Mouse (Mus musculus) left cerebral cortex, adult 2 months (tissue): Measurements from ENCODE around the gene Heatr4. TPM values are rescaled to one million over a fixed set of nuclear protein-coding genes. Genes with fewer than 3 reads are reported as not detected.
"Not testable (repeated sequence)": the region's sequence is repeated elsewhere in the genome, so short reads cannot be mapped to it uniquely, and the experiment has no call there.

ENCODE experiments used
- DNase-seq, 2 experiments: peaks; one replicate each; pipeline ENCODE4 v3.0.0; 2021 to 2022; ENCODE audit warnings: low spot score in 2 of 2, mixed read lengths in 1 of 2; ENCODE audit errors: extremely low spot score in 1 of 2
- H3K27ac ChIP-seq: fragments of 200-600 bp; 2 replicates; pipeline ENCODE4 v1.8.1; 2022
- H3K4me3 ChIP-seq: fragments of 200-600 bp; 2 replicates; pipeline ENCODE4 v1.8.1; 2022
- CTCF ChIP-seq: fragments of 200-600 bp; IDR thresholded peaks from 2 replicates; pipeline ENCODE4 v1.8.1; 2022; ENCODE audit warnings: antibody characterized with exemption, mild to moderate bottlenecking, moderate library complexity
- intact Hi-C: fragments of 180-260 bp; cut with DNase I; formaldehyde crosslinking; loops from one replicate; pipeline ENCODE4 v1.15.1; 2025
- long read RNA-seq, 2 experiments: library from polyadenylated mRNA; stranded (forward); transcript quantifications; one replicate each; pipeline ENCODE4 v2.0.0; 2021; ENCODE audit warnings: borderline mapping rate in 2 of 2
- total RNA-seq, 2 experiments: library from RNA; stranded (reverse); gene quantifications; 2 replicates each; pipeline ENCODE4 v1.2.3; 2021

Gene Heatr4
- total RNA-seq: not detected
- long read RNA-seq, experiment 1: 0 reads
- long read RNA-seq, experiment 2, partial matches to known transcripts: 0 of 1 reads
- long read RNA-seq, experiment 2, other reads (novel, unspliced or antisense): 1 of 1 reads

GRCm38 (mm10) chr12:83984752-83985151, at the start of gene Heatr4:
Gene Heatr4 (minus strand): TSS chr12:83984852.
- intact Hi-C loops: loop anchor here (5.0 kb wide), 1 partner anchor 48 kb away; no protein-coding TSS in a partner anchor
- no peak for TF ChIP-seq CTCF
- no peak for DNase-seq
- H3K4me3 ChIP-seq: no peak within 1 kb of the TSS
- no peak within 1 kb of the TSS for H3K27ac ChIP-seq

DNA sequence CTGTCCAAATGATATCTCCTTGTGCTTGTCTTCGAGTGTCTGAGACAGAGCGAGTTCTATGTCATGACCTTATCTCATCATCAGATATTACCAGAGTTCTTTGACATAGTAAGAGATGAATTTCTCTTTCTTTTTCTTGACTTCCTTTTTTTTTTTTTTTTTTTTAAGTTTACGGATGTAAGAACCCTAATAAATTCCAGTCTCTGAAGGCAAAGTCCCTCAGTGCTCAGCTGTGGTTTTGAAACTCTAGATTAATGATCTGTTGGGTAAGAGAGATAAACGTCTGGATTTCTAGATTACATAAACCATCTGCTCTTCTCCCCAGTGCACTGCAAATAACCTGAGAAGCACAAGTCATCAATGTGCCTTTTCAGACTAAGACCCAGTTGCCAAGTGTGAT, 49.5 kb upstream of the Heatr4 start:
- Histone ChIP-seq H3K4me3 (no peak overlapping the region), H3K27ac (no peak overlapping the region)
- intact Hi-C loops: loop anchor here (5.0 to 10.0 kb wide), 2 partner anchors 47 to 319 kb away; partner anchors contain the start of gene Acot2
- DNase-seq: no peak
- TF ChIP-seq CTCF: no peak

DNA sequence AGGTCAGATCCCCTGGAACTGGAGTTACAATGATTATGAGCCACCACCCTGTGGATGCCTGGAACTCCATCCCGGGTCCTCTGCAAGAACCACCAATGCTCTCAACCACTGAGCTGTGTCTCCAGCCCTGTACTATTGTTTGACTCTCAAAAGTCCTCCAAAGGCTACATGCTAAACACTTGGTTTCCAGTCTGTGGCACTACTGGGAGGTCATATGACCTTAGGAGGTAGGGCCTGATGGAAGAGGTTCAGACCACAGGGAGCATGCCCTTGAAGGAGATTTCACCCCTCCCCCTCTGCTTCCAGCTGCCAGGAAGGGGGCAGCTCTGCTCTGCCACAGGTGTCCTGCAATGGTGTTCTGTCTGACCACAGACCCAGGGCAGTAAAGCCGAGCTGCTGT, 48.6 kb upstream of the Heatr4 start:
- intact Hi-C loops: loop anchor here (5.0 to 10.0 kb wide), 2 partner anchors 46 to 319 kb away; partner anchors contain the start of gene Acot2
- not testable (repeated sequence) for H3K4me3 ChIP-seq, H3K27ac ChIP-seq, DNase-seq

DNA sequence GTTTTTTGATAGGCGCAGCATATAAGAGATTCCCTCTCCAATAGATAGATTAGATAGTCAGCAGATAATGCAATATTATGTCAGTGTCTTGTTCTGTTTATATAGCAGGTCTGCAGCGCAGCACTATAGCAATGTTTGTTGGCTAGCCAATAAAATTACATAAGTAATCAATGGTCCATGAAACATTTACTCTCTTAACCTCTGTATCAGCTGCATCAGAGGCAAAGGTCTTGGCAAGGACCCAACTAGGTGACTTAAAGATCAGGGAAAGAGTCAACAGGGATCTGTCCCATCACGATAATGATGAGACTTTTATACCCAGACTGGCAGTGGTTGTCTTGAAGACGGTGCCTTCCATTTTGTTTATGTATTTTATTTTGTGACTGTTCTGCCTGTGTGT, 48.2 kb upstream of the Heatr4 start:
- TF ChIP-seq CTCF: no peak
- Histone ChIP-seq H3K27ac (no peak overlapping the region), H3K4me3 (no peak overlapping the region)
- no peak for DNase-seq
- intact Hi-C loops: loop anchor here (5.0 to 10.0 kb wide), 2 partner anchors 46 to 318 kb away; partner anchors contain the start of gene Acot2

GRCm38 (mm10) chr12:84030659-84031332, 46.1 kb upstream of the Heatr4 start:
- Histone ChIP-seq H3K27ac (no peak overlapping the region), H3K4me3 (no peak overlapping the region)
- intact Hi-C loops: loop anchor here (1.0 to 10.0 kb wide), 3 partner anchors 43 to 316 kb away; partner anchors contain the start of gene Acot2
- TF ChIP-seq CTCF: peak; percentile 89
- DNase-seq: peak; percentile 79 to 81

GRCm38 (mm10) chr12:84029043-84029442, 44.4 kb upstream of the Heatr4 start:
- intact Hi-C loops, H3K27ac ChIP-seq, DNase-seq, H3K4me3 ChIP-seq: not testable (repeated sequence)

GRCm38 (mm10) chr12:84028328-84028727, 43.7 kb upstream of the Heatr4 start:
- intact Hi-C loops, H3K4me3 ChIP-seq, DNase-seq, H3K27ac ChIP-seq: not testable (repeated sequence)

GRCm38 (mm10) chr12:84025888-84026287, 41.2 kb upstream of the Heatr4 start:
- TF ChIP-seq CTCF: no peak
- intact Hi-C loops: no loop called here
- Histone ChIP-seq H3K4me3 (no peak overlapping the region), H3K27ac (no peak overlapping the region)
- DNase-seq: no peak

- Histone ChIP-seq H3K27ac (no peak overlapping the region), H3K4me3 (no peak overlapping the region)
- no peak for DNase-seq
- TF ChIP-seq CTCF: no peak
- intact Hi-C loops: no loop called here
These were observed 38.5 kb upstream of the Heatr4 start for GRCm38 (mm10) chr12:84023052-84023745.

DNA sequence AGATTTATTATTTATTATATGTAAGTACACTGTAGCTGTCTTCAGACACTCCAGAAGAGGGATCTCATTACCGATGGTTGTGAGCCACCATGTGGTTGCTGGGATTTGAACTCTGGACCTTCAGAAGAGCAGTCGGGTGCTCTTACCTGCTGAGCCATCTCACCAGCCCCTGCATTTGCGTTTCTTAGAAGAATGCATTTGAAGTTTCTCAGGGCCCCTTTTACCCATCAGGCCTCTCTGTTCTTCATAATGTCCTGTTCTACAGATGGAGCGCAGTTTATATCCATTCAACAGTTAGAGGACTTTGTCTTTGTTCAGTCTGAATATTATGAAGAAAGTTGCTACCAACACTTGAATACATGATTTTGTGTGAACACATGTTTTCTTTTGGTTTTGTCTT, 37.6 kb upstream of the Heatr4 start:
- H3K4me3 ChIP-seq, intact Hi-C loops, H3K27ac ChIP-seq, DNase-seq: not testable (repeated sequence)

GRCm38 (mm10) chr12:84020528-84020927, 35.9 kb upstream of the Heatr4 start:
- intact Hi-C loops, H3K27ac ChIP-seq, H3K4me3 ChIP-seq, DNase-seq: not testable (repeated sequence)

DNA sequence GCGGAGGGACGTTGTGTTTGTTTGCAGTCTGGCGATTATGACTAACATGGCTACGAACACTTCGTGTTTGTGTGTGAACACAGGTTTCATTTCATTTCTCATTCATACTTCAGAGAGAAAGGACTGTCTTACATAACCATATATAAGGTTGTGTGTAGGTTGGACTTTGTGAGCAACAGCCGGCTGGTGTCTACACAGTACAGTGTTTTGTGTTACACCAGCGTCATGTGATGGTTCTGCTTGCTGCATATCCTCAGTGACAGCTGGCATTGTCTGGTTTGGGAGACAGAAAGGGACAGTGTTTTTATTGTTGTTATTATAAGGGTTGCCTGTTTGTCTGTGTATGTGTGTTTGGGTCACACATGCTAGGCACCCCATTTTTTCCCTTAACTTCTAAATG, 29.0 kb upstream of the Heatr4 start:
- DNase-seq: no peak
- TF ChIP-seq CTCF: no peak
- Histone ChIP-seq H3K27ac (no peak overlapping the region), H3K4me3 (no peak overlapping the region)
- intact Hi-C loops: no loop called here
